Mouse (Mus musculus): ENCODE data around the gene Ssh1.

Ssh1 gene

GRCm38 (mm10) chr5:113930648-113931609, 62.8 kb downstream of the Ssh1 start:
- no peak for DNase-seq (ENCODE audit: low read depth)

GRCm38 (mm10) chr5:113929950-113930647, 63.6 kb downstream of the Ssh1 start:
- DNase-seq (ENCODE audit: low read depth), result no peak

GRCm38 (mm10) chr5:113929526-113929925, 64.2 kb downstream of the Ssh1 start:
- DNase-seq (ENCODE audit: low read depth), result no peak

GRCm38 (mm10) chr5:113924608-113925007, 69.1 kb downstream of the Ssh1 start:
- no peak for DNase-seq (ENCODE audit: low read depth)

GRCm38 (mm10) chr5:113921310-113922166, 72.2 kb downstream of the Ssh1 start:
- no peak for DNase-seq (ENCODE audit: low read depth)

GRCm38 (mm10) chr5:113919060-113919459, 74.6 kb downstream of the Ssh1 start:
- no peak for DNase-seq (ENCODE audit: low read depth)

GRCm38 (mm10) chr5:113918654-113919053, 75.0 kb downstream of the Ssh1 start:
- no peak for DNase-seq (ENCODE audit: low read depth)

- DNase-seq (ENCODE audit: low read depth), result no peak
Measured at GRCm38 (mm10) chr5:113910705-113911104, 83.0 kb downstream of the Ssh1 start.

- DNase-seq (ENCODE audit: low read depth), result no peak
Measured at GRCm38 (mm10) chr5:113910065-113910701, 83.5 kb downstream of the Ssh1 start.

- DNase-seq (ENCODE audit: low read depth), result peak; percentile 96
Measured at GRCm38 (mm10) chr5:113908592-113909441, 84.9 kb downstream of the Ssh1 start, which contains the start of gene Coro1c. TSS of gene Coro1c (minus strand) at chr5:113908758.

- DNase-seq (ENCODE audit: low read depth), result peak; percentile 50
Measured at GRCm38 (mm10) chr5:113907786-113908567, 85.7 kb downstream of the Ssh1 start.

- peak; percentile 56 for DNase-seq (ENCODE audit: low read depth)
Measured at GRCm38 (mm10) chr5:113906958-113907735, 86.5 kb downstream of the Ssh1 start.

- no peak for DNase-seq (ENCODE audit: low read depth)
Measured at GRCm38 (mm10) chr5:113904987-113905386, 88.7 kb downstream of the Ssh1 start.

GRCm38 (mm10) chr5:113902983-113903382, 90.7 kb downstream of the Ssh1 start:
- DNase-seq (ENCODE audit: low read depth), result no peak

- peak; percentile 62 for DNase-seq (ENCODE audit: low read depth)
Measured at GRCm38 (mm10) chr5:113902017-113902416, 91.7 kb downstream of the Ssh1 start.

GRCm38 (mm10) chr5:113901074-113901571, 92.6 kb downstream of the Ssh1 start:
- DNase-seq (ENCODE audit: low read depth), result no peak

GRCm38 (mm10) chr5:113899543-113899942, 94.2 kb downstream of the Ssh1 start:
- DNase-seq (ENCODE audit: low read depth), result no peak

- no peak for DNase-seq (ENCODE audit: low read depth)
Measured at GRCm38 (mm10) chr5:113892005-113892404, 101.7 kb downstream of the Ssh1 start.

GRCm38 (mm10) chr5:113890874-113891273, 102.8 kb downstream of the Ssh1 start:
- no peak for DNase-seq (ENCODE audit: low read depth)
